Mouse (Mus musculus): Measurements from ENCODE around the gene Wnt9a. TPM values are rescaled to one million over a fixed set of nuclear protein-coding genes. Genes with fewer than 3 reads are reported as not detected.

The Wnt9a gene
- polyA plus RNA-seq, 1 experiment from 2014 or later, result 3.1 TPM

DNA sequence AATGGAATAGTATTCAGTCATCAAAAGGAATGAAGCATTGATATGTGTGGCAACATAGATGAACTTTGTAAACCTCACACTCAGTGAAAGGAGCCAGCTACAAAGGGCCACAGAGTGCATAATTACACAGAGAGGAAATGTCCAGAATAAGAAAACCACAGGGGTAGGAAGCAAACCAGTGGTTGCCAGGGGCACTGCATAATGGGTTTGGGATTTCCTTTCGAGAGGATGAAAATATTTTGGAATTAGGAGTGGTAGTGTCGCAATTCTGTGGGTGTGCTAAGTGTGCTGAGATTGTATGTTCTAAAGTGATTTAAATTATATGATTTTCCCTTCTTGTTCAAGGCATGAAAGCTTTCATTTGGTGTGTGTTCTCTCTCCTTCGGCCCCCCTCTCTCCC lies 32.5 kb upstream of the Wnt9a start:
- no peak for ATAC-seq
- Histone ChIP-seq H3K9me3 (ENCODE audit: control insufficient read depth, low read length) (no peaks in the 10 kb centered on the region), H3K4me3 (ENCODE audit: low read length) (no peak overlapping the region), H3K9ac (ENCODE audit: low read depth, low read length) (no peak overlapping the region), H3K4me2 (ENCODE audit: low read length) (no peak overlapping the region), H3K27ac (ENCODE audit: low read depth, low read length) (no peak overlapping the region), H3K27me3 (replicated peaks; ENCODE audit: control insufficient read depth, insufficient read depth, low read length) (no peaks in the 10 kb centered on the region), H3K4me1 (ENCODE audit: control insufficient read depth, insufficient read depth, low read depth, low read length) (no peaks in the 10 kb centered on the region), H3K36me3 (ENCODE audit: control insufficient read depth, insufficient read depth, low read length) (no peaks in the 10 kb centered on the region)
- WGBS, result 69% methylated on average over 3 of the region's 3 CpGs

- H3K4me1 ChIP-seq (ENCODE audit: control insufficient read depth, insufficient read depth, low read depth, low read length), result no peaks in the 10 kb centered on the region
- H3K27ac ChIP-seq (ENCODE audit: low read depth, low read length), result no peak overlapping the region
- H3K4me3 ChIP-seq (ENCODE audit: low read length), result no peak overlapping the region
- ATAC-seq, result no peak
- H3K9ac ChIP-seq (ENCODE audit: low read depth, low read length), result no peak overlapping the region
- no peaks in the 10 kb centered on the region for H3K27me3 ChIP-seq (replicated peaks; ENCODE audit: control insufficient read depth, insufficient read depth, low read length)
- WGBS, result 39% methylated on average over 2 of the region's 2 CpGs
- H3K4me2 ChIP-seq (ENCODE audit: low read length), result no peak overlapping the region
- H3K36me3 ChIP-seq (ENCODE audit: control insufficient read depth, insufficient read depth, low read length), result no peaks in the 10 kb centered on the region
- H3K9me3 ChIP-seq (ENCODE audit: control insufficient read depth, low read length), result no peaks in the 10 kb centered on the region
Measured at GRCm38 (mm10) chr11:59276877-59277276, 29.9 kb upstream of the Wnt9a start.

DNA sequence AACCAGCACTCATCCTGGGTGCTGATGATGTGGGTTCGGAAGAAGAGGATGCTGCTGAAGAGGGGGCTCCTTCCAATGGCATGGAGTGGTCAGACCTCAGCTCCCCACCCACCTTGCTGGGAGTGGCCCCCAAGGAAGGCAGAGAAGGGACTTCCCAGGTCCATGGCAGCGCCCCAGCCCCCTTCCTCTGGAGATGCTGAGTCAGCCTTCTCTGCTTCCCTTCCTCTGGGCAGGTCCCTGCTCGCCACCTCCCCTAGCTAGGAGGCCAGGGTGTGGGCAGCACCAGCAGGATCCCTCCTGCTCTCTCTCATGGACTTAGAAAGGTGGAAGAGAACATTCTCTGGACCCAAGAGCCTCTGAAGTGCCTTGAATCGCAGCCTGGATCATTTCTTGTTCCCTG lies 28.7 kb upstream of the Wnt9a start:
- Histone ChIP-seq H3K27me3 (replicated peaks; ENCODE audit: control insufficient read depth, insufficient read depth, low read length) (no peaks in the 10 kb centered on the region), H3K9me3 (ENCODE audit: control insufficient read depth, low read length) (no peaks in the 10 kb centered on the region), H3K4me1 (ENCODE audit: control insufficient read depth, insufficient read depth, low read depth, low read length) (no peaks in the 10 kb centered on the region; the same call in 1 of the 2 replicates), H3K4me2 (ENCODE audit: low read length) (no peak overlapping the region), H3K27ac (ENCODE audit: low read depth, low read length) (no peak overlapping the region), H3K4me3 (ENCODE audit: low read length) (no peak overlapping the region), H3K9ac (ENCODE audit: low read depth, low read length) (no peak overlapping the region), H3K36me3 (ENCODE audit: control insufficient read depth, insufficient read depth, low read length) (no peaks in the 10 kb centered on the region)
- 72% methylated on average over 4 of the region's 4 CpGs for WGBS
- no peak for ATAC-seq

GRCm38 (mm10) chr11:59282111-59282510 lies 24.6 kb upstream of the Wnt9a start:
- Histone ChIP-seq H3K27me3 (replicated peaks; ENCODE audit: control insufficient read depth, insufficient read depth, low read length) (peaks cover 13% of the 10 kb centered on the region), H3K9me3 (ENCODE audit: control insufficient read depth, low read length) (no peaks in the 10 kb centered on the region), H3K4me2 (ENCODE audit: low read length) (no peak overlapping the region), H3K36me3 (ENCODE audit: control insufficient read depth, insufficient read depth, low read length) (no peaks in the 10 kb centered on the region), H3K4me1 (ENCODE audit: control insufficient read depth, insufficient read depth, low read depth, low read length) (no peaks in the 10 kb centered on the region; the same call in 1 of the 2 replicates), H3K27ac (ENCODE audit: low read depth, low read length) (no peak overlapping the region), H3K4me3 (ENCODE audit: low read length) (no peak overlapping the region), H3K9ac (ENCODE audit: low read depth, low read length) (no peak overlapping the region)
- 69% methylated on average over 5 of the region's 5 CpGs for WGBS
- no peak for ATAC-seq

GRCm38 (mm10) chr11:59282933-59283332 lies 23.8 kb upstream of the Wnt9a start:
- Histone ChIP-seq H3K27ac (ENCODE audit: low read depth, low read length) (no peak overlapping the region), H3K36me3 (ENCODE audit: control insufficient read depth, insufficient read depth, low read length) (no peaks in the 10 kb centered on the region), H3K27me3 (replicated peaks; ENCODE audit: control insufficient read depth, insufficient read depth, low read length) (peaks cover 21% of the 10 kb centered on the region), H3K4me1 (ENCODE audit: control insufficient read depth, insufficient read depth, low read depth, low read length) (no peaks in the 10 kb centered on the region; the same call in 1 of the 2 replicates), H3K9me3 (ENCODE audit: control insufficient read depth, low read length) (no peaks in the 10 kb centered on the region), H3K4me3 (ENCODE audit: low read length) (no peak overlapping the region), H3K9ac (ENCODE audit: low read depth, low read length) (no peak overlapping the region), H3K4me2 (ENCODE audit: low read length) (no peak overlapping the region)
- 55% methylated on average over 10 of the region's 10 CpGs for WGBS
- ATAC-seq, result peak; percentile 78

GRCm38 (mm10) chr11:59284146-59284545 lies 22.6 kb upstream of the Wnt9a start:
- Histone ChIP-seq H3K9me3 (ENCODE audit: control insufficient read depth, low read length) (no peaks in the 10 kb centered on the region), H3K4me2 (ENCODE audit: low read length) (no peak overlapping the region), H3K36me3 (ENCODE audit: control insufficient read depth, insufficient read depth, low read length) (no peaks in the 10 kb centered on the region), H3K27me3 (replicated peaks; ENCODE audit: control insufficient read depth, insufficient read depth, low read length) (peaks cover 33% of the 10 kb centered on the region), H3K9ac (ENCODE audit: low read depth, low read length) (no peak overlapping the region), H3K4me3 (ENCODE audit: low read length) (no peak overlapping the region), H3K4me1 (ENCODE audit: control insufficient read depth, insufficient read depth, low read depth, low read length) (peaks cover 5% of the 10 kb centered on the region), H3K27ac (ENCODE audit: low read depth, low read length) (no peak overlapping the region)
- WGBS, result 23% methylated on average over 14 of the region's 14 CpGs
- ATAC-seq, result no peak

- peaks cover 71% of the 10 kb centered on the region for H3K27me3 ChIP-seq (replicated peaks; ENCODE audit: control insufficient read depth, insufficient read depth, low read length)
- H3K36me3 ChIP-seq (ENCODE audit: control insufficient read depth, insufficient read depth, low read length), result no peaks in the 10 kb centered on the region
- H3K27ac ChIP-seq (ENCODE audit: low read depth, low read length), result no peak overlapping the region
- no peak overlapping the region; the same call in 1 of the 2 replicates for H3K9ac ChIP-seq (ENCODE audit: low read depth, low read length)
- H3K4me2 ChIP-seq (ENCODE audit: low read length), result peak overlapping the region; percentile 60
- peak overlapping the region; percentile 37 for H3K4me3 ChIP-seq (ENCODE audit: low read length)
- under 1% methylated on average over 25 of the region's 25 CpGs for WGBS
- ATAC-seq, result no peak
- peaks cover 12% of the 10 kb centered on the region for H3K4me1 ChIP-seq (ENCODE audit: control insufficient read depth, insufficient read depth, low read depth, low read length)
- no peaks in the 10 kb centered on the region for H3K9me3 ChIP-seq (ENCODE audit: control insufficient read depth, low read length)
Measured at GRCm38 (mm10) chr11:59289706-59290105, 17.0 kb upstream of the Wnt9a start.

- peak within 1 kb of the TSS; percentile 39 for H3K4me3 ChIP-seq (ENCODE audit: low read length)
- H3K9ac ChIP-seq (ENCODE audit: low read depth, low read length), result peak within 1 kb of the TSS; percentile 38
- WGBS, result under 1% methylated on average over 35 of the region's 60 CpGs
Measured at GRCm38 (mm10) chr11:59290702-59291303, 15.9 kb upstream of the Wnt9a start, which contains the start of gene Wnt3a. TSS of gene Wnt3a (minus strand) at chr11:59290752.

GRCm38 (mm10) chr11:59293616-59294015 lies 13.1 kb upstream of the Wnt9a start:
- ATAC-seq, result no peak
- H3K27me3 ChIP-seq (replicated peaks; ENCODE audit: control insufficient read depth, insufficient read depth, low read length), result peaks cover 49% of the 10 kb centered on the region
- H3K9me3 ChIP-seq (ENCODE audit: control insufficient read depth, low read length), result no peaks in the 10 kb centered on the region
- WGBS, result 27% methylated on average over 7 of the region's 7 CpGs
- H3K4me2 ChIP-seq (ENCODE audit: low read length), result no peak overlapping the region
- H3K4me1 ChIP-seq (ENCODE audit: control insufficient read depth, insufficient read depth, low read depth, low read length), result peaks cover 12% of the 10 kb centered on the region
- H3K9ac ChIP-seq (ENCODE audit: low read depth, low read length), result no peak overlapping the region
- H3K27ac ChIP-seq (ENCODE audit: low read depth, low read length), result no peak overlapping the region
- H3K4me3 ChIP-seq (ENCODE audit: low read length), result no peak overlapping the region
- no peaks in the 10 kb centered on the region for H3K36me3 ChIP-seq (ENCODE audit: control insufficient read depth, insufficient read depth, low read length)

More at GRCm38 (mm10) chr11:59290702-59291303, 15.9 kb upstream of the Wnt9a start, which contains the start of gene Wnt3a:
- Histone ChIP-seq H3K9me3 (ENCODE audit: control insufficient read depth, low read length) (no peaks in the 10 kb centered on the region), H3K4me1 (ENCODE audit: control insufficient read depth, insufficient read depth, low read depth, low read length) (peaks cover 12% of the 10 kb centered on the region), H3K4me2 (ENCODE audit: low read length) (peak within 1 kb of the TSS; percentile 60), H3K27ac (ENCODE audit: low read depth, low read length) (no peak within 1 kb of the TSS), H3K27me3 (replicated peaks; ENCODE audit: control insufficient read depth, insufficient read depth, low read length) (peaks cover 71% of the 10 kb centered on the region), H3K36me3 (ENCODE audit: control insufficient read depth, insufficient read depth, low read length) (no peaks in the 10 kb centered on the region)
- ATAC-seq, result no peak
